Mouse (Mus musculus): ENCODE measurements around the gene Pdha1. TPM values are rescaled to one million over a fixed set of nuclear protein-coding genes. Genes with fewer than 3 reads are reported as not detected.
A peak's percentile ranks its signal among the peaks of the same experiment; 100 is the strongest.

Pdha1 gene
- 121 and 124 TPM in 2 replicates for polyA plus RNA-seq (2015; fragmentation: Nextera tagmentation; extraction: Ambion mirVana)

DNA sequence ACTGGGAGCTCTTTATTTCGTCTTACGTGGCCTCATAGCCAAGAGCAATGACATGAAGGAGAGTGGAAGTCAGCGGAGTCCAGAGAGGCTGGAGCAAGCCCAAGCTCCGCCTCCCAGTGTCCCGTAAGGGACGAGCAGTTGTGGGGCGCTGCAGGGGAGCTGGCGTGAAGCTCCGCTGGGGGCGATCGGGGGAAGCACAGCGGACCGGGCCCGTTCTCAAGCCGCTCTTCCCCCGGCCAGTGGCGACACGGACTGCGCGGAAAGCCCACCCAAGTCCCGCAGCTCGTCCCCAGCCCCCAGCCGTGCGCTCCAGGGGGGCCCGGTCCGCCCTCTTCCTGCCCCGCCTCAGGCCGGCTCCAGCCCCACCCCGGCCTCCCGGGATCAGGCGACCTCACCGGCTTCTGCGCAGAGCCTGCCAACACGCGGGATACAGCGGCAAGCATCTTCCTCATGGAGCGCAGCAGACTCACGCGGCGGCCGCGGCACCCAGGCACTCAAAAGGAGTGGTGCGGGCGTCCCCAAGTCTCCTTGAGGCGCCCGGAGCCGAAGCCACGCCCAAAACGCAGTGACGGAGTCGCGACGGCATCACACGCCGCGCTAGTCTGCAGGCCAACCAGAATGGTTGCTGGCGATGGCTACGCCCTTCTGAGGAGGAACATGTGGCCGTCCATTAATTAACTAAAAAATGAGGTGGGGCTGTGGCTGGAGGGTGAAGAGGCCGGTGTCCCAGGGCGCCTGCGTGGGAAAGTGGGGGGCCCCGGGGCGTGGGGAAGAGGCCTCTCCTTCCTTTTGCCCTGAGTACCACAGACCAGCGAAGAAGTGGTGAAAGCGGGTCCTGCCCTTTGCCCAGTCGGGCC, at the start of gene Pdha1:
TSS of gene Pdha1 (minus strand) at position 553 of the 857 bp plus-strand sequence.
- peak within 1 kb of the TSS; percentile 62 for H3K9ac ChIP-seq

DNA sequence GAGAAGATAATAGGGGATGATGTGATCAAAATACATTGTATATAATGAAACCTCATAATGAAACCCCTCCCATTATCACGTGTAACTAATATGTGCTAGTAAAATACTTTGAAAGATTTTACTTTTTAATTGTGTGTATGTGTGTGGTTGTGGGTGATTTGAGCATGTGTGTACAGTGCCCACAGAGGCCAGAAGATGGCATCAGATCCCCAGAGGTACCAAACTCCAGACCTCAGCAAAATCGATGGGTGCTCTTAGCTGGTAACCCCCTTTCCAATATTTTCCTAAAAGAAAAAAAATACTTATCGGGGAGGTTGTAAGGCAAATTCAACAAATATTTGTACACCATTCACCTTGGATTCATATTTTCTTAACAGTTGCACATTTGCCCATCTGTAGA, 40.8 kb upstream of the Pdha1 start:
- no peak for ATAC-seq (replicated peaks; ENCODE audit: low FRiP score)
- H3K9ac ChIP-seq = no peak overlapping the region
- H3K4me1 ChIP-seq = no peaks in the 10 kb centered on the region
- peaks cover 19% of the 10 kb centered on the region for H3K27me3 ChIP-seq
- no peaks in the 10 kb centered on the region for H3K36me3 ChIP-seq
- no peak overlapping the region for H3K4me2 ChIP-seq
- no peak overlapping the region for H3K27ac ChIP-seq
- no peak overlapping the region for H3K4me3 ChIP-seq (replicated peaks)
- no peaks in the 10 kb centered on the region for H3K9me3 ChIP-seq (replicated peaks)
- 70% methylated on average over 3 of the region's 3 CpGs for WGBS

More for the DNA sequence above, at the start of gene Pdha1:
- ATAC-seq (replicated peaks; ENCODE audit: low FRiP score) = peak; percentile 98
- Histone ChIP-seq H3K27me3 (peaks cover 14% of the 10 kb centered on the region), H3K4me3 (replicated peaks) (peak within 1 kb of the TSS; percentile 65), H3K4me1 (0 out of 2 replicates have a peak, but pooled peaks cover 5% of the 10 kb centered on the region), H3K27ac (peak within 1 kb of the TSS; percentile 96), H3K36me3 (no peaks in the 10 kb centered on the region), H3K4me2 (peak within 1 kb of the TSS; percentile 61), H3K9me3 (replicated peaks) (no peaks in the 10 kb centered on the region)
- 20% methylated on average over 59 of the region's 67 CpGs for WGBS

DNA sequence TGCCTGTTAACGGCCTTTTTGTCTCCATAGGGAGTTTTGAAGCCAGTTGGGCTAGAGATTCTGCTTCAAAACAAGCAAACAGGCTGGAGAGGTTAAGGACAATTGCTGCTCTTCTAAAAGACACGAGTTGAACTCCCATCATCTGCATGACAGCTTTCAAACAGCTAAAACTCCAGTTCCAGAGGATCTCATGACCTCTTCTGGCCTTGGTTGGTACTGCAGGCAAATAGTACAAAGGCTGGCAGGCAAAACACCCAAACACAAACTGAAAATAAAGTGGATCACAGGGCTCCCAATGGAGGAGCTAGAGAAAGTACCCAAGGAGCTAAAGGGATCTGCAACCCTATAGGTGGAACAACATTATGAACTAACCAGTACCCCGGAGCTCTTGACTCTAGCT, 31.9 kb upstream of the Pdha1 start:
- no peaks in the 10 kb centered on the region for H3K9me3 ChIP-seq (replicated peaks)
- no peaks in the 10 kb centered on the region for H3K4me1 ChIP-seq
- H3K4me2 ChIP-seq = no peak overlapping the region
- ATAC-seq (replicated peaks; ENCODE audit: low FRiP score) = no peak
- H3K27ac ChIP-seq = no peak overlapping the region
- H3K4me3 ChIP-seq (replicated peaks) = no peak overlapping the region
- 20% methylated on average over 2 of the region's 3 CpGs for WGBS
- H3K27me3 ChIP-seq = peaks cover 10% of the 10 kb centered on the region; the same call in 1 of the 2 replicates
- no peak overlapping the region for H3K9ac ChIP-seq
- H3K36me3 ChIP-seq = no peaks in the 10 kb centered on the region

DNA sequence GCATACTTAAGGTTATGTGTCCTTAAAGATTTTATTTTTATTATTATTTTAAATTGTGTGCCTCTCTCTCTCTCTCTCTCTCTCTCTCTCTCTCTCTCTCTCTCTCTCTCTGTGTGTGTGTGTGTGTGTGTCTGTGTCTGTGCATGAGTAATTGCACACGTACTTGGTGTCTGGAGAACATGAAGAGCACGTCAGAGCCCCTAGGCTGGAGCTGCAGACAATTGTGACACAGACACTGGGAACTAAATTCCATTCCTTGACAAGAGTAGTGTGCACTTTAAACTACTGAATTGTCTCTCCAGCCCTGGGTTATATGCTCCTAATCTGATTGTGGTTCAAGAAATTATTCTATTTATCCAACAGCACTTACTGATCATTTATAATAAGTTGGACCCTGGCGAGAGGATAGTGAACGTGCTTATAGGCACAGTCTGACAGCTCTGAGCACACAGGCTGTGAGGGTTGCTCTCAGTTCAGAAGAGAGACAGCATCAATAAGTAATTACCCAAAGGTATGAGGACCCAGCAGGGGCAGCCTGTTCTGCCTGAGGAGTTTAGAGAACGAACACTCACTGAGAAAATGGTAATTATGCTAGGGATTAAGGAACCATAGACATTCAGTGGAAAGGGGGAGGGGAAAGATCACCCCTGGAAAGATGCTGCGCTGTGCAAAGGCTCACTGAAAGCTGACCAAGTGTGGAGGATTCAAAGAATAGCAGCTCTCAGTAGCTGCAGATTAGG, 28.2 kb upstream of the Pdha1 start:
- H3K27ac ChIP-seq = no peak overlapping the region
- no peak overlapping the region for H3K9ac ChIP-seq
- H3K9me3 ChIP-seq (replicated peaks) = no peaks in the 10 kb centered on the region
- H3K4me1 ChIP-seq = no peaks in the 10 kb centered on the region
- no peak overlapping the region for H3K4me3 ChIP-seq (replicated peaks)
- WGBS = 41% methylated on average over 6 of the region's 6 CpGs
- peaks cover 7% of the 10 kb centered on the region; the same call in 1 of the 2 replicates for H3K27me3 ChIP-seq
- no peak overlapping the region for H3K4me2 ChIP-seq
- ATAC-seq (replicated peaks; ENCODE audit: low FRiP score) = no peak
- H3K36me3 ChIP-seq = no peaks in the 10 kb centered on the region

DNA sequence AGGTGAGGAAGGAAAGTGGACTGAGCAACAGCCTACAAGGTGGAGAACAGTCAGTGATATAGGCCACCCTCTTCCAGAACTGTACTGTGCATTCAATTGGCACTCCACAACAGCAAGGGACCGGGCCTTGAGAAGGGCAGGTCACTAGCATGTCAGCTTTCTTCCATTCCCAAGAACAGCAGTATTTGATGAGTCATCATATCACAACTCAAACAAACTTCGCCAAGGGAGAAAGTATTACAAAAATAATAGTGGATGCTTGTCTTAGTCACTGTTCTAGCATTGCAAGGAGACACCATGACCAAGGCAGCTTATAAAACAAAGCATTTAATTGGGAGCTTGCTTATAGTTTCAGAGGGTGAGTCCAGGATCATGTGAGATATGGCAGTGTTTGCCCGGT, 26.0 kb upstream of the Pdha1 start:
- no peak for ATAC-seq (replicated peaks; ENCODE audit: low FRiP score)
- WGBS = 86% methylated on average over 3 of the region's 3 CpGs
- H3K4me3 ChIP-seq (replicated peaks) = no peak overlapping the region
- no peak overlapping the region for H3K9ac ChIP-seq
- H3K27ac ChIP-seq = no peak overlapping the region
- H3K4me1 ChIP-seq = no peaks in the 10 kb centered on the region
- H3K27me3 ChIP-seq = peaks cover 7% of the 10 kb centered on the region; the same call in 1 of the 2 replicates
- no peak overlapping the region for H3K4me2 ChIP-seq
- no peaks in the 10 kb centered on the region for H3K36me3 ChIP-seq
- no peaks in the 10 kb centered on the region for H3K9me3 ChIP-seq (replicated peaks)

DNA sequence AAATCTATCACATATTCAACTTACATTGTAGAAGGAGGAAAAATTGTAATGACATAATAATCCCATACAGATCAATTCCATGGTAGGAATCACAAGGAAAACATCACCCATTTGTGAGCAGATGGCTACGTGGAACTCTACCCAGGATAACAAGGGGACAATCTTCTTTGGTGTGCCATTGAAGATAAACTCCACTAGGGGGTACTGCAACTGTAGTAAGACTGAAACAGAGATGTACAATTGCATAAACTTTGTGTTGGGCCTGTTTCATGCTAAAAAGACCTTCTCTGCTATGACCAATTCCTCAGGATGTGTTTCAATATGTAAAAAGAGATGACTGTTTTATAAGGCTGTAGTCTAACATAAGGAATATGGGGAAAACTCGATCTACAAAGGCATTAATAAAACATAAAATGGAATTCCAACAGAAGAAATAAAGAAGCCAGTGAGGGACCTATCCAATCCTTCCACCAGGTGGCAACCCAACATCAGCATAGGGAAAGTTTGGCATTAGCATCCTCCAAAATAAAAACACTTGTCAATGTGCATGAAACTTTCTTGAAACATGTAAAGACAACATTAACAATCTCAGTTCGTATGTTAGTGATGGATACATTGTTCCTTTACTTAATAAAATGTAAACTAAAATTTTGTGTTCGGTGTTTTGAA, 15.1 kb upstream of the Pdha1 start:
- ATAC-seq (replicated peaks; ENCODE audit: low FRiP score) = no peak
- no peaks in the 10 kb centered on the region for H3K4me1 ChIP-seq
- 0 out of 2 replicates have a peak, but pooled peaks cover 7% of the 10 kb centered on the region for H3K27me3 ChIP-seq
- H3K9me3 ChIP-seq (replicated peaks) = no peaks in the 10 kb centered on the region
- H3K36me3 ChIP-seq = no peaks in the 10 kb centered on the region
- no peak overlapping the region for H3K4me3 ChIP-seq (replicated peaks)
- H3K9ac ChIP-seq = no peak overlapping the region
- 67% methylated on average over 4 of the region's 4 CpGs for WGBS
- H3K27ac ChIP-seq = no peak overlapping the region
- no peak overlapping the region for H3K4me2 ChIP-seq

DNA sequence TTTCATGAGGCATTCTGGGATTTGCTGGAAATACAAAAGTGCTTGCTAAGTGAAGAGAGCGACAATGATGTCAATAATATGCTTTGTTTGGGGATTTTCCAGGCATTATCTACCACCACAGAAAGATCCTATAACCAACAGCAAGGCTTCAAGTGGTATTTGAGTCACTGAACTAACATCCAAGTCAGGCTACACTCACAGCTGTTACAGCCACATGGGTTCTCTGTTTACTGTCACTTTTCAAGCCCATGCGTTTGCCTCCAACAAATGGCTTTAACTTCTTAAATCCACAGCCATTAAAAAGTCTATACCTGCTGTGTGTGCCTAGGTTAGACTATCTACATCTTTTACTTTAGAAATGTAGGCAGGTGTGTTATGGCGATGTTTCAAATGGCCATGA, 10.6 kb upstream of the Pdha1 start:
- Histone ChIP-seq H3K9ac (no peak overlapping the region), H3K4me3 (replicated peaks) (no peak overlapping the region), H3K4me2 (no peak overlapping the region), H3K9me3 (replicated peaks) (no peaks in the 10 kb centered on the region), H3K36me3 (no peaks in the 10 kb centered on the region), H3K27me3 (0 out of 2 replicates have a peak, but pooled peaks cover 7% of the 10 kb centered on the region), H3K4me1 (no peaks in the 10 kb centered on the region), H3K27ac (no peak overlapping the region)
- 89% methylated on average over 3 of the region's 3 CpGs for WGBS
- no peak for ATAC-seq (replicated peaks; ENCODE audit: low FRiP score)

DNA sequence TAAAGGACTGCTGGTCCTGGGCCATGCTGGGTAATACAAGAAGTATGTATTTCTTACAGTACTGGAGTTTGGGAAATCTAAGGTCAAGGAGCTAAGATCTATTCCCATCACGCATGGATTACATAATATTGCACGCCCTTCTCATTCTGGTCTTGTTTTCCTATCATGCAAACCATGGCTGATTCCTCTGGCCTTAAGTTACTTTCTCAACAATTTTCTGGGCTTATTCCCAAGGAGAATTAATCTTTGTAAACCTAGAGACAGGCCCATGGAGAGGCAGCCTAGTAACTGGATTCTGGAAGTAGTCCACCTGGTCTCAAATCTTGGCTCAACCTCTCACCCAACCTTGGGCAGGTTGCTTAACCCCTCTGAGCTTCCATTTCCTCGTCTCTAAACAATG, 9.2 kb upstream of the Pdha1 start:
- no peak overlapping the region for H3K4me3 ChIP-seq (replicated peaks)
- no peak for ATAC-seq (replicated peaks; ENCODE audit: low FRiP score)
- H3K9me3 ChIP-seq (replicated peaks) = no peaks in the 10 kb centered on the region
- no peak overlapping the region for H3K4me2 ChIP-seq
- WGBS = 88% methylated on average over 3 of the region's 3 CpGs
- no peaks in the 10 kb centered on the region for H3K36me3 ChIP-seq
- H3K4me1 ChIP-seq = no peaks in the 10 kb centered on the region
- H3K9ac ChIP-seq = no peak overlapping the region
- 0 out of 2 replicates have a peak, but pooled peaks cover 7% of the 10 kb centered on the region for H3K27me3 ChIP-seq
- no peak overlapping the region for H3K27ac ChIP-seq

DNA sequence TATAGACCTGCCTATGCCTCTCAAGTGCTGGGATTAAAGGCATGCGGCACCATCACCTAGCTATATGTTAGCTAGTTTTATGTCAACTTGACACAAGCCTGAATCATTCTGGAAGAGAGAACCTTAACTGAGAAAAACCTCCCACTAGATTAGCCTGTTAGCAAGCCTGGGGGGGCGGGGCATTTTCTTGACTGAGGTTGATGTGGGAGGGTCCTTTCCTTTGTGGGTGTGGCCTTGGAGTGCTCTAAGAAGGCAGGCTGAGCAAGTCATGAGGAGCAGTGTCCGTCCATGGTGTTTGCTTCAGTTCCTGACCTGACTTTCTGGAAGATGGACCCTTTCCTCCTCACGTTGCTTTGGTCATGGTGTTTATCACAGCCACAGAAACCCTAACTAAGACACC, 8.6 kb upstream of the Pdha1 start:
- no peak for ATAC-seq (replicated peaks; ENCODE audit: low FRiP score)
- 78% methylated on average over 4 of the region's 4 CpGs for WGBS
- no peaks in the 10 kb centered on the region for H3K36me3 ChIP-seq
- H3K4me1 ChIP-seq = no peaks in the 10 kb centered on the region
- H3K27ac ChIP-seq = no peak overlapping the region
- no peak overlapping the region for H3K4me2 ChIP-seq
- no peak overlapping the region for H3K4me3 ChIP-seq (replicated peaks)
- no peak overlapping the region for H3K9ac ChIP-seq
- 0 out of 2 replicates have a peak, but pooled peaks cover 7% of the 10 kb centered on the region for H3K27me3 ChIP-seq
- H3K9me3 ChIP-seq (replicated peaks) = no peaks in the 10 kb centered on the region

DNA sequence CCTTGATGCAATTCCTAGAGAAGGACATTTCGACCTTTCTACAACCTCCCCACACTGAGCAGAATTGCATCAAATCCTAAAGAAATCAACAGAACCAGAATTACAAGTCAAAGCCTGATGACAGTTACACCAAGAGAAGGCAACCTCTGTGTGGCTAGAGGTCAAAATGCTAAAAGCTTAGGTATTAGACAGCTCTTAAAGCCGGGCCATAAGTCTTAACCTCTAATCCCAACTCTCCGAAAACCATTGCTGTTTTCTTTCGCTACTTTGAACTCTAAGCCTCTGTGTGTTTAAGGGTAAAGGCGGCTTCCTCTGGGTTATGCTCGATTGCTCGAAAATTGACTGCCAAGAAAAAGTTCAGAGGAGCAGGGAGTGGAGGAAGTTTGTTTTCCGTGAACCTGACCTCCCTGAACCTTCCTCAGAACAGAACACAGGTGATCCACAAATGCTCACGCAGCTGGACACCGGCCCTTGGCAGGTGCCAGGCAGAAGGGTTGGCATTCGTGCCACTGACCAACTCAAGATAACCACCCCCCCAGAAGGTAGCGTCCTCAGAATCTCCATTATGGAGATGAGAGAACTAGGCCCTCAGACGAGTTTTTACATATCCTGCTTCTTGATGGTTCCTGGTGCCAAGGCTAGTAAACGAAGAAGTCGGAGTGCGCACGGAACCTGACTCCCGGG, 894 bp downstream of the Pdha1 start:
- ATAC-seq (replicated peaks; ENCODE audit: low FRiP score) = peak; percentile 9
- WGBS = 23% methylated on average over 18 of the region's 18 CpGs

DNA sequence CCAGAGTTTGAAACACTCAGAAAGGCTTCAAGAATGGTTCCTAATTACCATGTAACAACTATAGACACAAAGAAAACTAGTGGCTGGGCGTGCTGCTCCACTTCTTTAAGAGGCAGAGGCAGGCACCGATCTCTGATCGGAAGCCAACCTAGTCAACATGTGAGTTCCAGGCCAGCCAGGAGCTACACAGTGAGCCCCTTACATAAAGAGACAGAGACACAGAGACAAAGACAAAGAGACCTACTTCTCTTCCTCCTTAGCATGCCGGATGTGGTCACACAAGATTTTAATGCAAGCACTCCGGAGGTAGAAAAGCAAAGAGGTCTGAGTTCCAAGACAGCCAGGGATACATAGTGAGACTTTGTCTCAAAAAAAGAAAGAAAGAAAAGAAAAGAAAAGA, 2.1 kb downstream of the Pdha1 start:
- 0 out of 2 replicates have a peak, but pooled peaks cover 7% of the 10 kb centered on the region for H3K36me3 ChIP-seq
- H3K4me2 ChIP-seq = peak overlapping the region; percentile 61
- no peaks in the 10 kb centered on the region for H3K9me3 ChIP-seq (replicated peaks)
- H3K27me3 ChIP-seq = peaks cover 14% of the 10 kb centered on the region
- H3K27ac ChIP-seq = no peak overlapping the region
- peak overlapping the region; percentile 65 for H3K4me3 ChIP-seq (replicated peaks)
- 34% methylated on average over 5 of the region's 5 CpGs for WGBS
- H3K4me1 ChIP-seq = 0 out of 2 replicates have a peak, but pooled peaks cover 5% of the 10 kb centered on the region
- no peak overlapping the region for H3K9ac ChIP-seq
- no peak for ATAC-seq (replicated peaks; ENCODE audit: low FRiP score)

More for the DNA sequence above, 894 bp downstream of the Pdha1 start:
- peak overlapping the region; percentile 61 for H3K4me2 ChIP-seq
- H3K27ac ChIP-seq = peak overlapping the region; percentile 96
- peak overlapping the region; percentile 65 for H3K4me3 ChIP-seq (replicated peaks)
- no peaks in the 10 kb centered on the region for H3K36me3 ChIP-seq
- 0 out of 2 replicates have a peak, but pooled peaks cover 5% of the 10 kb centered on the region for H3K4me1 ChIP-seq
- no peaks in the 10 kb centered on the region for H3K9me3 ChIP-seq (replicated peaks)
- peaks cover 14% of the 10 kb centered on the region for H3K27me3 ChIP-seq
- H3K9ac ChIP-seq = peak overlapping the region; percentile 62

Data from kidney, embryonic 15.5 days (tissue).